Mouse (Mus musculus) heart, postnatal 36 days (tissue): Measurements from ENCODE around the gene Efhc1. TPM values are rescaled to one million over a fixed set of nuclear protein-coding genes. Genes with fewer than 3 reads are reported as not detected.

Source experiments
- DNase-seq, 2 experiments: peaks; one replicate each; pipeline ENCODE4 v3.0.0; 2021 to 2022
- intact Hi-C: fragments of 180-260 bp; cut with DNase I; formaldehyde crosslinking; loops from one replicate; pipeline ENCODE4 v1.15.1; 2025
- total RNA-seq, 2 experiments: library from RNA; stranded (reverse); gene quantifications; 2 replicates each; pipeline ENCODE4 v1.2.3; 2021

Gene Efhc1
- total RNA-seq, 2 experiments from 2014 or later = 0.92 to 1.6 TPM

DNA sequence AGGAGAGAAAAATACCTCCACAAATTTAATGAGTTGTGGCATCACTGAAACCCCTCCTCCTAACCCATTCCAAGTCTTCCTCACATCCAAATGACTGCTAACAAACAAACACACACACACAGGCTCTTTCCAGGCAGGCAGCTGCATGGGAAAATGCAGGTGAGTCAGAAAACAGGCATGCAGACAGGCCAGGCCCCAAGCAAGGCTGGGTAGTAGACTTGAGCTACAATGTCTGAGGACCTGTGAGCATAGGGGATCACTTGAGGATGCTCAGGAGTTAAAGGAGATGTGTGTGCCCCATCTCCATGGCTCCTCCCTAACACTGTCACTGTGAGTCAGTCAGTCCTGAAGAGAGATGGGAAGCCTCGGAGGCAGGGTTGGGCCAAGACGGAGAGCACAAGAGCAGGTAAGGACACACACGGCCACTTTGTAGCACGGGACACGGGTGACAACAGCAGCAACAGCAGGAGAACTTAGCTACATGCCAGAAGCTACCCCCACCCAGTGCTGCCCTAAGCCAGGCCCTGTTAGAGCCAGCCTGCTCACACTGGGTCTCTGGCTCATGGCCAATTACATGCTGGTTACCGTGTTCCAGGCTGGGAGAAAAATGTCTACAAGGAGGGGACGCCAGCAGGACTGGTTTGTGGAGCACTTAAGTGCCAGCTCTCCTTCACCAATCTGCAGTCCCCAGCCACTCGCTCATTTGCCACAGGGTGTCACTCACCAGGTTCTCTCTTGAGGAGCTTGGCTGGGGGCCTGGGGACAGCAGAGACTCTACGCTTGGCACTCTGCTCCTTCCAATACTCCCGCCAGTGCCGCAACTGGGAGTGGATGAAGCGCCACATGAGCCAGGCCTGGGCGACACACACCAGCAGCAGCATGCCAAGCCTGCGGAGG, 51.1 kb downstream of the Efhc1 start:
- DNase-seq = peak; percentile 39 to 55
- intact Hi-C loops = no loop called here

DNA sequence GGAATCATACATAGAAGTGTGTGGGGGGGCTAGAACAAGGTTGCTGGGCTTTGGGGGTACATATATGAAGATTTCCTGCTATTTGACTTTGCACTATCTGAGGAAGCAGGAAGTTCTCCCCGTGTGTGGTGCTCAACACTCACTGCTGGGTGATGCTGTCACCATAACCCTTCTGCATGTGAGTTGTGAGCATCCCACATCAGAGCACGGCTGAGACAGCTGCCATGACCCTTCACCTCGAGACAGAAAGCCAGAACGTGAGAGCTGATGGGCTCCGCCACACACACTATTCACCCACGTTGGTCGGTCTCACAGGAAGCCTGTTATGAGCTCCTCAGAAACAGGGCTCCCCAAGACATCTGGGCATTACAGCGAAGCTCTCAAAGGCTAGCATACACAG, 53.2 kb downstream of the Efhc1 start:
- intact Hi-C loops = no loop called here
- no peak for DNase-seq

DNA sequence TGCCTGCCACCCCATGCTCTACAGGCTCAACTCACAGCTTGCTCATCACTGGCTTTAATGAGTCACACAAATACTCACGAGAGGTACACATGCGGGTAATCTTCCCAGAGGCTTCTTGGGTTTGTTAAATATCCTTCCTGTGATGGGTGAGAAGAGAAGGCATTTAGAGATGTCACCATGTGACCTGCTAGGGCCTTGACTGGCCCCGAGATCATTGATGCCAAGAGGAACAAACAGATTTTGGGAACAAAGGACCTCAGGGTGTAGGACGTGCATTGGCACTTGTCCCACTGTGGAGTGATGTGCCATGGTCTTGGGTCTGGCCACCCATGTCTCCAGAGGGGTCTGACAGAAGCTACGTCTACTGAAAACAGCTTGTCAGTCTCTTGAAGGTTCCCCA, 55.3 kb downstream of the Efhc1 start:
- DNase-seq = no peak
- intact Hi-C loops = no loop called here

DNA sequence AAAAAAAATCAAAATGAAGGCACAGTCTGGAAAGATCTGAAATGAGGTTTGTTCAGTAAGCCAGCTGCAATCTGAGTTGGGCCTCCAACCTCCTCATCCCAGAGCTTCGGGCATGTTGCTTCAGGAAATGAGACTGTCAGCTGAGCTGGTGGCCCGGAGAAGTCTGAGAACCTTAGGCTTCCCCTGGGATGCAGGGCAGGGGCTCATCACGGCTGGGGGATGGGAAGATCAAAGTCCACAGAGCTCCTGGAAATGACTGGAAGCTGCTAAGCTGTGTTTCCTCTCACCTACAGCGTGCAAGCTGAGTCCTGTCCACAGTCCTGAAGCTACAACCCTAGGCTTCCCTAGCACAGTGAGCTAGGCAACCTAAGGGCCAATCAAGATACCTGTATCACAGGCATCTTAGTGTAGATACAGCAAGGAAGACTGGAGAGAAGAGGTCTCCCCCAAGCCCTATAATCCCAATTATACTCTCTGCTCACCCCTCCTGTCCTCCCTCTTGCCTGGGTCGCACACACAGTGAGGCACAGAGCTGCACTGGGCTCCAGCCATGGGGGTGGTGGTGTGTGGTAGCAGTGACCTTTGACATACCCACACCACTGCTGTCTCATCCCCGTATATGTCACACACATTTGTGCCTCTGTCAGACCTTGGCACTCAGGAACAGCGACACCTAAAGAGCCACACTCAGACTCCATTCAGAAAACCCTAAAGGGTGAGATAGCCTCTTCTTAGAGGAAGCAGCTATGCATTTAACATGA, 56.7 kb downstream of the Efhc1 start:
- intact Hi-C loops = no loop called here
- no peak for DNase-seq

DNA sequence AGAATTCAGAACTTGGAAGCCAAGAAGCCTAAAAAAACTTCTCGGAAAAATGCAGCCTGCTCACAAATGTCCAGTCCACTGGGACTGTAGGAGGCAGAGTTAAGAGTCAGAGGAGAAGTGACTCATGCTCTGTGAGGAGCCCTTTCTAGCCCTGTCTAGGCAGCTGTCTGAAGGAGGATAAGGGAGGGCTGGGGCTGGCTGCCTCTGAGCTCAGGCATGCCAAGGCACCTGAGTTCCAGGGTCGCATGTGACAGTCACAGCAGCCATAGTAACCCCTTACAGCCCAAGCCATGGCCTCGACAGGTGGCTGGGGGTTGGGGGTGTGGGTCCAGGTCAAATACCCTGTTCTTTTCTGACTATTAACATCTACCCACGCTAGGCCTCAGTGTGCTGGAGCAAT, 57.5 kb downstream of the Efhc1 start:
- DNase-seq = peak; percentile 48 to 51
- intact Hi-C loops = no loop called here

DNA sequence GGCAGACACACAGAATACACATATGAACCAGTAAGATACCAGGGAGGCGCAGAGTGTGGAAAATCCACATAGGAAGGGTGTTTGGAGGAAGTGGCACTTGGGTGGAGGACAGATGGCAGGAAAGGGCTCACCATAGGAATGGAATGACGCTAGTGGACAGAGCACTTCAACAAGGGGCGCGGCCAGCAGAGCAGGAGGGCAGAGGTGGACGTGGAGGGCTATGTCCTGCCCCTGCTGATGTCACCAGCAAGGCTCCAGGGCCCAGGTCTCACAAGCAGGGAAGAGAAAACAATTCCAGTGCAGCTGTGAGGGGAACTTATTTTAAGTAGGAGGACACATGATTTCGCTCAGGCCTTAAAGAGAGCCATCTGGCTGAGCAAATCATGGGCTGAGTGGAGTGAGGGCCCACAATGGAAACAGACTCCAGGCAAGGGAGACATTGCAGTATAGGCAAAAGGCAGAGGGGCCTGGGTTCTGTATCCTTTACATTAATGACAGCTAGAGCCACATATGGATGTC, 58.9 kb downstream of the Efhc1 start:
- DNase-seq = no peak
- intact Hi-C loops = loop anchor here (5.0 kb wide), 1 partner anchor 67 kb away; the partner anchor contains the start of gene Tram2

GRCm38 (mm10) chr1:21014463-21014862, 63.0 kb downstream of the Efhc1 start:
- DNase-seq = peak; percentile 59 to 76
- intact Hi-C loops = loop anchor here (5.0 kb wide), 1 partner anchor 63 kb away; the partner anchor contains the start of gene Tram2

- DNase-seq = no peak
- intact Hi-C loops = no loop called here
Observed at GRCm38 (mm10) chr1:21023101-21023500, 71.7 kb downstream of the Efhc1 start.

GRCm38 (mm10) chr1:21025203-21025602, 73.8 kb downstream of the Efhc1 start:
- intact Hi-C loops = no loop called here
- no peak for DNase-seq

DNA sequence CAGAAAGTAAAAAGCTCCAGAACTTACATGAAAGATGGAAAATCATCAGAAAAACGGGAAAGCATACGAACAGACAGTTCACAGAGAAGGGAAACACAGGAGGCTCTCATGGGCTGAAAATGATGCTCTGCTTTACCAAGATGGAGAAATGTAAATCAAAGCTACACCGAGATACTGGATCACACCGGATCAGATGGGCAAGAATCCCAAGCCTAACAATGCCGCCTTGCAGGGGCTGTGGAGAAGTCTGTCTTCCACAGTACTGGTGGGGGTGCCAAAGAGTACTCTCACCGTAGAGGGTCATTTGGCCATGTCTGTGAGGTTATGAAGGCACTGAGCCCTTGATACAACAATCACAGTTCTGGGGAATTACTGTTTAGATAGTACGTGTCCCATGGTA, 75.1 kb downstream of the Efhc1 start:
- intact Hi-C loops = no loop called here
- no peak for DNase-seq

DNA sequence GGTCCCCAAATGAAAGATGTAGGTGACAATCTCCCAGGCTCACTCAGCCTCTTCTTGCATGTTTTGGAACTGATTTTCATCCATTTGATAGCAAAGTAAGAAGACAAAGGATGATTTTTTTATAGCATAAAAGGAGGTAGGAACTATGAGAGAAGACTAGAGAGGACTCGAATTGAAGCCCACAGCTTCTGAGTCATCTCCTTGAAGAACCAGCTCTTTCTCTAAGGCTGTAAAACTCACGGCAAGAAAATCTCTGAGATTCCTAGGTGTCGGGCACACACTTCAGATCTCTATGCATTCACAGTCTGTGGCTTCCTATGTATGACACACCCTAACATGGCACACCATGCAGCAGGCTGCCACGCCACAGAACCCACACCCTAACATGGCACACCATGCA, 77.6 kb downstream of the Efhc1 start:
- no peak for DNase-seq
- intact Hi-C loops = no loop called here

DNA sequence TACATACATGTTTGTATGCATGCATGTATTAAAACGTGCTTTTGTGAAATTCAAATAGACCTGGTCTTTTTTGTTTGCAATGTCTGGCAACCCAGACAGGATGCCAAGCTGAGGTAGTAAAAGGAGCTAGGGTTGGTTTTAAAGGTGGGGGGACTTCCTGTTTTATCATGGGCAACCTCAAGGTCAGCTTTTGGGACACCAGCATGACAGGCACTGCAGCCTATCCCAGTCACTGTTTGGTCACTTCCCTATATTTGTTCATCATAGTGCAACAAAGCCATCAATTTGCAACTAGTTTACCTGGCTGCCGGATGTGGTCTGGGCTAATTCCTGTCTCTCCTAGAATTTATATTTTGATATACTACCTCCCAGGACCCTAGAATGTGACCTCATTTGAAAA, 80.2 kb downstream of the Efhc1 start:
- intact Hi-C loops = no loop called here
- DNase-seq = no peak

DNA sequence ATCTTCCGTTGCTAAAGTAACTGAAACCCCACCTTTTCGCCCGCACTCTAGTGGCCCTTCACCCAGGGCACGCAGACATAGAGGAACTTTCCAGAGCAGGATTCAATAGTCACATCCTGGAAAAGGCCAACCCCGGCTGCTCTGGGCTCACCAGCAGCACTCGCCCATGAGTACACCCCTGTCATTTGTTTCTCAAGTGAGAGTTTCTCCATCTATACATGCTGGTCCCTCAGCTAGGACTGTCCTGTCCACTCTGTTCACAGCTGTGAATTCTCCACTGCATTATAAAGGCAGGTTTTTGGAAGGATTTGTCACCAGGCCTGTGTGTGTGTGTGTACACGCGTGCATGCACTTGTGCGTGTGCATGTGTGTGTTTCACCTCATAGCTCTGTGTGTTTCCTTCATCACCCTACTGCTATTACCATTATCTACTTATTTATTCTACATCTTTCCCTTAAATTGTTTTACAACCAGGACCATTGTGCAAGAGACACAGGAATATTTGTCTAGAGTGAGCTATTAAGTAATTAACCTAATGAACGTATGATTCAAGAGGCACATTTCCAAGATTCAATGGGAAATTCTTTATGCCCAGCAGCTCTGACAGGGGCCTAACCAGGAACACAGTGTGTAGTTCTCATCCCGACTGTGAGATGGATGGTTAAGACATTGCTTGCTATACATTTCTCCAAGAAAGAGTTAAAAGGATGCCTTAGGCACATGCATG, 81.8 kb downstream of the Efhc1 start:
- intact Hi-C loops = no loop called here
- no peak for DNase-seq

- no peak for DNase-seq
Observed at GRCm38 (mm10) chr1:21033792-21034119, 82.3 kb downstream of the Efhc1 start.

GRCm38 (mm10) chr1:21035878-21036277, 84.5 kb downstream of the Efhc1 start:
- intact Hi-C loops = loop anchor here (5.0 kb wide), 1 partner anchor 44 kb away; no protein-coding TSS in a partner anchor
- no peak for DNase-seq

More at GRCm38 (mm10) chr1:21033792-21034119, 82.3 kb downstream of the Efhc1 start:
- intact Hi-C loops = no loop called here

DNA sequence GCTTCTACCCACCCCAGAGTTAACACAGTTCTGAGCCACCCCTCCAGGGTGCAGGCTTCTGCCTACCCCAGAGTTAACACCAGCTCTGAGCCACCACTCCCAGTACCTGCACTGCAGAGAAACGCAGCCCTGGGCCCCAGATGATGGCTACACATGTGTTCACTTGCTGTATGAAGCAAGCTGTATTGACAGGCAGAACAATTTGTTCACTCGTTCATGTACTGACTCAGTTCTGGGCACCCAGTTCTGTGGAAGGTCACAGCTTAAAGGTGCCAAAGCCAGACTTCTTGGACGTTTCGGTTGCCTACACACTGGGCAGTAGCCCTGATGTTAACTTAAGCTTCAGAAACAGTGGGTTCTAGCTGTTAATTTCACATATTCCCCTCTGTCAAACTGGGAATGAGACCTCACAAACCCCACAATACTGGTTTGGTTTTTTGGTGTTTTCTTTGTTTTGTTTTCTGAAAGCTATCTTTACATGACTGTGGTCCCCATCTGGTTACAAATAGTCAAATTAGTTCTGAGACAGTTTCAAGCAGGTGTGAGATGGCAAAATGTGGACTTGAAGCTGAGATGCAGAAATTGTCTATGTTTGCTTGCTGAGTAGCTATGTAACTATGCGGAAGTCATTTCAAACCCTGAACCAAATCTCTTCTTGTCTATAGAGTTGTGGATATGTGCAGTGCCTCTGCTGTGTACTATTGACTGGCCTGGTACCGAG, 86.6 kb downstream of the Efhc1 start:
- intact Hi-C loops = loop anchor here (5.0 kb wide), 1 partner anchor 46 kb away; no protein-coding TSS in a partner anchor
- DNase-seq = no peak

- DNase-seq = no peak
- intact Hi-C loops = loop anchor here (5.0 kb wide), 1 partner anchor 47 kb away; no protein-coding TSS in a partner anchor
Observed at GRCm38 (mm10) chr1:21039564-21039963, 88.1 kb downstream of the Efhc1 start.

DNA sequence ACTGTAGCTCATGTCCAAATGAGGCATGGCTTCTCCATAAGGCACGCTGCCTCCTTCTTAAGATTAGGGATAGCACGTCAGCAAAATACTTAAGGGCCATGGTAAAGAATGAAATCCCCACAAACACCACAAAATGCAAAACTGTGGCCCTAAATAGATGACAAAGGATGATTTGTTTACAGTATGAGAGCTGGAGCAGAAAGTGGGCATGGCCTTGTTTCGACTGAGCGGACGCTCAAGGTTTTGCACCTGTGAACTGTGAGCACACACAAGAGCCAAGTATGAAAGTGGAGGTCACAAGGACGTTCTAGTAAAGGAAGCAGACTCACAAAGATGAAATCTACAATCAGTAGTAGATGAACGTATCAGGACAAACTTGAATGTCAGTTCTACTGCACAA, 88.7 kb downstream of the Efhc1 start:
- no peak for DNase-seq
- intact Hi-C loops = no loop called here
